Comparison of ENCODE assay signal across 9 mouse cellular contexts in the genomic region with DNA sequence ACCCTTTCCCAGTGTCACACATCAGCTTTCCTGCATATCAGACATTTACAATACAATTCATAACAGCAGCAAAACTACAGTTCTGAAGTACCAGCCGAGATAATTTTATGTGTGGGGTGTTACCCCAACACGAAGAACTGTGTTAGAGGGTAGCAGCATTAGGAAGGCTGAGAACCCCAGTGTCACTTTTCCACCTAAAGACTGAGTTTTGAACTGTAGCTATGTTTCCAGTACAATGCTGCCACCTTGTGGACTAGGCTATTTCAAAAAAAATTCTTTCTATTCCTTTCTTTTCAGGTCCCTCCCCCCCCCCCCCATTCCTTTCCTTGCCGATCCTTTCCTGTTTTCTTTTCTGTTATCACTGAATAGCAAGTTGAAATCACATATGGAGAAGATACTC. TPM values are rescaled to one million over a fixed set of nuclear protein-coding genes. Genes with fewer than 3 reads are reported as not detected.
DNase-seq lines count a peak whose midpoint lies in the region; ATAC-seq and TF ChIP-seq lines count a peak whose summit lies in the region.
"Had no signal": no experiment of that assay in that cellular context is flagged by ENCODE, and none has a peak within 500 bp of the region (broad histone marks: within the 10 kb centered on the region; RNA-seq: fewer than 3 reads in every experiment).

No protein-coding gene starts in this region.

- H3K9ac ChIP-seq in kidney, embryonic 14.5 days (ENCODE audit: low read depth, low read length): no peak overlapping the region
- no peak overlapping the region for H3K9ac ChIP-seq in kidney, embryonic 16.5 days (replicated peaks; ENCODE audit: low read length)

- 43% methylated on average over 3 of the region's 3 CpGs for WGBS in kidney, embryonic 14.5 days
- 40% methylated on average over 3 of the region's 3 CpGs for WGBS in kidney, embryonic 16.5 days

- no peak for TF ChIP-seq POLR2A in cortical plate, adult 2 months (IDR thresholded peaks at IDR 0.05; ENCODE audit: extremely low read depth, insufficient read depth, low read length)

- H3K9me3 ChIP-seq in kidney, embryonic 14.5 days (ENCODE audit: control insufficient read depth, low read length): no peaks in the 10 kb centered on the region
- no peaks in the 10 kb centered on the region for H3K9me3 ChIP-seq in kidney, embryonic 16.5 days (ENCODE audit: low read length)

- no peak overlapping the region for H3K27ac ChIP-seq in kidney, embryonic 14.5 days (ENCODE audit: low read depth, low read length)
- H3K27ac ChIP-seq in kidney, embryonic 16.5 days (ENCODE audit: low read length): no peak overlapping the region
- no peak overlapping the region for H3K27ac ChIP-seq in cortical plate, adult 2 months (ENCODE audit: insufficient read depth, low read length)

- H3K4me1 ChIP-seq in kidney, embryonic 14.5 days (ENCODE audit: control insufficient read depth, insufficient read depth, low read length): no peaks in the 10 kb centered on the region
- no peaks in the 10 kb centered on the region for H3K4me1 ChIP-seq in kidney, embryonic 16.5 days (ENCODE audit: insufficient read depth, low read length)
- no peaks in the 10 kb centered on the region for H3K4me1 ChIP-seq in cortical plate, adult 2 months (ENCODE audit: control insufficient read depth, insufficient read depth, low read length)

- H3K27me3 ChIP-seq in kidney, embryonic 14.5 days (ENCODE audit: control insufficient read depth, insufficient read depth, low read length): no peaks in the 10 kb centered on the region
- no peaks in the 10 kb centered on the region; the same call in 1 of the 2 replicates for H3K27me3 ChIP-seq in kidney, embryonic 16.5 days (ENCODE audit: insufficient read depth, low read length)

- peak; percentile 35 for DNase-seq in adrenal gland, postnatal 14 days
- no peak for DNase-seq in adrenal gland, adult 8-10 months
- DNase-seq in ES-CJ7 (ENCODE audit: low read depth, low spot score): peak; percentile 47
- peak; percentile 8 for DNase-seq in left cerebral cortex, postnatal 4 days
- DNase-seq in thymus, postnatal 14 days: peak; percentile 41

- TF ChIP-seq CTCF in cortical plate, adult 2 months (IDR thresholded peaks at IDR 0.05; ENCODE audit: extremely low read depth, insufficient read depth, low read length): peak; percentile 33; the same call in 1 of the 2 replicates

- 0 out of 2 replicates have a peak, but pooled peaks have one; percentile 4 for ATAC-seq in kidney, embryonic 14.5 days (ENCODE audit: low FRiP score, low TSS enrichment)
- ATAC-seq in kidney, embryonic 16.5 days (ENCODE audit: low FRiP score, low TSS enrichment): no peak

- intact Hi-C loops in left cerebral cortex, postnatal 4 days (cut with DNase I): loop anchor here (5.0 kb wide), 1 partner anchor 267 kb away; no protein-coding TSS in a partner anchor

- no peak overlapping the region for H3K4me3 ChIP-seq in kidney, embryonic 14.5 days (ENCODE audit: low read length)
- no peak overlapping the region for H3K4me3 ChIP-seq in kidney, embryonic 16.5 days (ENCODE audit: low read length)
- H3K4me3 ChIP-seq in cortical plate, adult 2 months (ENCODE audit: insufficient read depth, low read length): no peak overlapping the region

- H3K4me2 ChIP-seq in kidney, embryonic 14.5 days (replicated peaks; ENCODE audit: low read depth, low read length): no peak overlapping the region
- H3K4me2 ChIP-seq in kidney, embryonic 16.5 days (replicated peaks; ENCODE audit: low read depth, low read length): no peak overlapping the region

- no peaks in the 10 kb centered on the region for H3K36me3 ChIP-seq in kidney, embryonic 14.5 days (ENCODE audit: control insufficient read depth, insufficient read depth, low read length)
- H3K36me3 ChIP-seq in kidney, embryonic 16.5 days (ENCODE audit: insufficient read depth, low read length): no peaks in the 10 kb centered on the region

RNA-seq across cellular contexts. Expression of gene Asb11, which starts 12.4 kb away (rescaled TPM):
- not detected in 2 replicates for total RNA-seq in adrenal gland, postnatal 14 days (2021)
- total RNA-seq in adrenal gland, adult 8-10 months (2022): under 1 TPM; 0.29 to 0.66 (median 0.33) TPM
- not detected in 2 replicates for polyA plus RNA-seq in kidney, embryonic 14.5 days (2014; fragmentation: Nextera tagmentation; extraction: Ambion mirVana)
- 0.14 and 0.26 TPM in 2 replicates for polyA plus RNA-seq in kidney, embryonic 16.5 days (2015; fragmentation: Nextera tagmentation; extraction: Ambion mirVana)
- 5.4 and 6.1 TPM in 2 replicates for polyA plus RNA-seq in cortical plate, adult 2 months (2012; rRNA removed)
- total RNA-seq in left cerebral cortex, postnatal 4 days (2021): under 1 TPM in 1 of 2 experiments, not detected in 1; 0.48 TPM
- polyA plus RNA-seq: C2C12 had no signal

RNA-seq across cellular contexts. Expression of gene Piga, which starts 29.6 kb away (rescaled TPM):
- 8.2 and 9.4 TPM in 2 replicates for total RNA-seq in adrenal gland, postnatal 14 days (2021)
- total RNA-seq in adrenal gland, adult 8-10 months (2022): 10 to 100 TPM in 2 of 4 experiments, 1 to 10 TPM in 2; 7.0 to 13.9 (median 9.7) TPM
- polyA plus RNA-seq in kidney, embryonic 14.5 days (2014; fragmentation: Nextera tagmentation; extraction: Ambion mirVana): 8.5 and 14.2 TPM in 2 replicates
- 13.6 and 14.7 TPM in 2 replicates for polyA plus RNA-seq in kidney, embryonic 16.5 days (2015; fragmentation: Nextera tagmentation; extraction: Ambion mirVana)
- 5.2 and 5.8 TPM in 2 replicates for polyA plus RNA-seq in cortical plate, adult 2 months (2012; rRNA removed)
- total RNA-seq in left cerebral cortex, postnatal 4 days (2021): 1 to 10 TPM; 6.0 to 7.1 TPM

RNA-seq across cellular contexts. Expression of gene Asb9, which starts 56.9 kb away (rescaled TPM):
- not detected in 2 replicates for total RNA-seq in adrenal gland, postnatal 14 days (2021)
- under 1 TPM in 1 of 4 experiments, not detected in 3; 0.27 TPM for total RNA-seq in adrenal gland, adult 8-10 months (2022)
- 7.4 and 10.9 TPM in 2 replicates for polyA plus RNA-seq in kidney, embryonic 14.5 days (2014; fragmentation: Nextera tagmentation; extraction: Ambion mirVana)
- 22.1 and 22.6 TPM in 2 replicates for polyA plus RNA-seq in kidney, embryonic 16.5 days (2015; fragmentation: Nextera tagmentation; extraction: Ambion mirVana)
- polyA plus RNA-seq in cortical plate, adult 2 months (2012; rRNA removed): not detected in 2 replicates
- not detected for total RNA-seq in left cerebral cortex, postnatal 4 days (2021)
- polyA plus RNA-seq: C2C12 had no signal
